Mouse (Mus musculus) stomach, postnatal 0 days (tissue): Measurements from ENCODE around the gene Arhgap31.

Source experiments
- CTCF ChIP-seq: IDR thresholded peaks from 2 replicates; pipeline ENCODE4 v1.5.1; 2016; ENCODE audit warnings: antibody characterized with exemption, low read depth, mild to moderate bottlenecking, moderate library complexity
- EP300 ChIP-seq: optimal IDR thresholded peaks from 2 replicates; pipeline ENCODE3; 2016; ENCODE audit warnings: antibody characterized with exemption

GRCm38 (mm10) chr16:38654308-38654707, 58.8 kb downstream of the Arhgap31 start:
- no peak for TF ChIP-seq CTCF
- TF ChIP-seq EP300, result no peak
